Mouse (Mus musculus) thymus, adult 2 months (tissue): ENCODE data around the gene Nxpe3.

Source experiments
- CTCF ChIP-seq: fragments of 200-500 bp; IDR thresholded peaks from 2 replicates; pipeline ENCODE4 v1.5.1; 2012; ENCODE audit warnings: mild to moderate bottlenecking, control low read depth, low read length, moderate library complexity, borderline replicate concordance; ENCODE audit not compliant: control insufficient read depth, poor library complexity, insufficient read depth; ENCODE audit errors: extremely low read depth
- POLR2A ChIP-seq: fragments of 200-500 bp; IDR thresholded peaks from 2 replicates; pipeline ENCODE4 v1.6.1; 2012; ENCODE audit warnings: mild to moderate bottlenecking, low read length, control low read depth, moderate library complexity; ENCODE audit not compliant: control insufficient read depth, poor library complexity, insufficient read depth; ENCODE audit errors: extremely low read depth

- no peak for TF ChIP-seq POLR2A
- TF ChIP-seq CTCF, result no peak
Observed at GRCm38 (mm10) chr16:55894536-55894892, 571 bp downstream of the Nxpe3 start.
